Mouse (Mus musculus): ENCODE results near the gene Ccdc83. TPM values are rescaled to one million over a fixed set of nuclear protein-coding genes. Genes with fewer than 3 reads are reported as not detected.

Ccdc83 gene
- total RNA-seq, 2 experiments from 2014 or later = not detected

DNA sequence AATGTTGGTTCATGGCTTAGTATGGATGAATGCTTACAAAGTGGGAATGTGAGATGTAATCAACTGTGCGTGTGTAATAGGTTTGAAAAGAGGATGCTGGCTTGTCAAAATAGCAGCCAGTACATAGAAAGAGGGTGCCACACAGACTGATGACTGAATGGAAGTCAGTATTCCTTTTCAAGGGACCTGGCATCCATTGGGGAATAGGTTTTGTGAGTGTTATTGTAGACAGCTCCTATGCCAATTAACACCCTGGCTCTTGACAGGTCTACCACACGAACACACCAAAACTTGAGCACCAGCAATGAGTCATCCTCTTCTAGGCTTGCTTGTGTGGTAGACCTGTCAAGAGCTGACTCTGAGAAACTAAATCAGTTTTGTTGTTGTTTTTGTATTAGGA is 90.0 kb downstream of the Ccdc83 start:
- no peak for ATAC-seq (replicated peaks; ENCODE audit: low FRiP score, poor library complexity, severe bottlenecking)

Other genes with a start within 250 kb of the Ccdc83 start
- gene Picalm, start 135.6 kb downstream of the Ccdc83 start, total RNA-seq (2015; ENCODE audit: low replicate concordance) = 800 and 869 TPM in 2 replicates
- 1,037 and 1,102 TPM in 2 replicates for gene Picalm, start 135.6 kb downstream of the Ccdc83 start, total RNA-seq (2017; ENCODE audit: low replicate concordance)
- 0.38 and 0.63 TPM in 2 replicates for gene Sytl2, start 36.5 kb upstream of the Ccdc83 start, total RNA-seq (2015; ENCODE audit: low replicate concordance)
- 1.5 and 2.1 TPM in 2 replicates for gene Sytl2, start 36.5 kb upstream of the Ccdc83 start, total RNA-seq (2017; ENCODE audit: low replicate concordance)
- gene Ccdc89, start 160.8 kb upstream of the Ccdc83 start, total RNA-seq (2015; ENCODE audit: low replicate concordance) = not detected in 2 replicates
- gene Ccdc89, start 160.8 kb upstream of the Ccdc83 start, total RNA-seq (2017; ENCODE audit: low replicate concordance) = not detected in 2 replicates
- gene Crebzf, start 177.0 kb upstream of the Ccdc83 start, total RNA-seq (2015; ENCODE audit: low replicate concordance) = 66.3 and 72.1 TPM in 2 replicates
- 54.6 and 56.1 TPM in 2 replicates for gene Crebzf, start 177.0 kb upstream of the Ccdc83 start, total RNA-seq (2017; ENCODE audit: low replicate concordance)
- 2.7 and 8.8 TPM in 2 replicates for gene Tmem126a, start 191.5 kb upstream of the Ccdc83 start, total RNA-seq (2015; ENCODE audit: low replicate concordance)
- 4.9 and 7.2 TPM in 2 replicates for gene Tmem126a, start 191.5 kb upstream of the Ccdc83 start, total RNA-seq (2017; ENCODE audit: low replicate concordance)
- 4.6 and 7.1 TPM in 2 replicates for gene Tmem126b, start 210.2 kb upstream of the Ccdc83 start, total RNA-seq (2015; ENCODE audit: low replicate concordance)
- gene Tmem126b, start 210.2 kb upstream of the Ccdc83 start, total RNA-seq (2017; ENCODE audit: low replicate concordance) = 3.2 and 5.6 TPM in 2 replicates
- gene Dlg2, start 210.9 kb upstream of the Ccdc83 start, total RNA-seq (2015; ENCODE audit: low replicate concordance) = 0.21 and 1.2 TPM in 2 replicates
- gene Dlg2, start 210.9 kb upstream of the Ccdc83 start, total RNA-seq (2017; ENCODE audit: low replicate concordance) = 0.60 TPM in 1 of 2 replicates, not detected in the other

All from erythroblast, adult 5-6 weeks (primary cell).